Mouse (Mus musculus): ENCODE data around the gene Sh3bgrl.

The Sh3bgrl gene

GRCm38 (mm10) chrX:109132463-109132862, 37.3 kb downstream of the Sh3bgrl start:
- no peak for DNase-seq

GRCm38 (mm10) chrX:109133500-109133899, 38.3 kb downstream of the Sh3bgrl start:
- no peak for DNase-seq

DNA sequence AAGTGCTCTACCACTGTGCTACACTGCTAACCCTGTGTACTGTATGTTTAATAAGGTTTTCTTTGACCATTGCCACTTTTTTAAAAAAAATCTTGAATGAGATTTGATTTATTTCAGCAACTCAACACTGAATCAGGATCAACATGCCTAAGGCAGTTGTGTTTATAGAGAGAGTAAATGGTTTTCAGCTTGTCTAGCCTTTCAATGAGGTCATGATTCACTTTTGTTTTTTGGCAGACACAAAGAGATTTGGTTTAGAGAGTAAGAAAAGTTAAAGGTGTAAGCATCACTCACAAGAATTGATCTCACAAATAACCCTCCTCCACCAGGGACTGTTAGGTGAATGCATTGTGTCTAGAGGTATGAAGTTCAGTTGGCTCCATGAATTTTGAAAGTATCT, 41.1 kb downstream of the Sh3bgrl start:
- DNase-seq, result no peak

- no peak for DNase-seq
Measured at GRCm38 (mm10) chrX:109136820-109137219, 41.7 kb downstream of the Sh3bgrl start.

DNA sequence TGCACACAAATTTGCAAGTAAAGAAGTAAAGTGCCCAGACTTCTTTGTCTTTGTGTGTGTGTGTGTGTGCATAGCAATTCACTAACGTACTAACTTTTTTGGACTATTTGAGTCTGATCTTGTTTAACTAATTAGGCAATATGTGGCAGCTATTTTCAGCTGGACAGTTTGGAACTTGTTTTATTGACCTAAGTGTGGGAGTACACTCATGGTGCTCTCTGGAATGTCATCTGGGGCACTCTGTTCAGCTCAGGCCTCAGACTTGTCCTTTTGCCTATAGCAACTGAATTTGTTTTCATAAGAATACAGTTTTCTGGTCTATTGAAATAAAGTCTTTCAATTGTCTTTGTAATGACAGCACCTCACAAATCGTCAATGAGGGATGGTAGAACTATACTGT, 42.1 kb downstream of the Sh3bgrl start:
- no peak for DNase-seq

DNA sequence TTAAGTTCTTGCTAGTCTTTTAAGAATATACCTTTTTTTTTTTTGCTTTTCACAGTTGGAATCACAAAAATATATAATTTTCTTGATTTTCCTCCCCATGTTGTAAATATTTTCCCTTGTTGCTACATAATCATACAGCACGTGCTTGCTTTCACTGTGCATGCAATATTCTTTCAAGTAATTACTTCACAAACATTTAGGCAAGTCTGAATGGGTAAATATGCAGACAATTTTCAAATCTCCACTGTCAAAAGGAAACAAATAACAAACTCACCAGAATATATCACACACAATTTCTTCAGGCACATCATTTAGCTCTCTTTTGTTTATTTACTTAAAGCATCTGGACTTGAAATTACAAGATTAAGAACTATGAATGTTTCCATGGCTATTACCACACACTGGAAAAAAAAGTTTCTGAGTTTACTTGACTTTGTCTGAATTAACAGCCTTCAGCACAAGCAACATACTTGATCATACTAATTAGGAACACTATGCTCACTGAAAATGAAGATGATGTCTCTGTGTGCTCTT, 46.2 kb downstream of the Sh3bgrl start:
- DNase-seq, result no peak

DNA sequence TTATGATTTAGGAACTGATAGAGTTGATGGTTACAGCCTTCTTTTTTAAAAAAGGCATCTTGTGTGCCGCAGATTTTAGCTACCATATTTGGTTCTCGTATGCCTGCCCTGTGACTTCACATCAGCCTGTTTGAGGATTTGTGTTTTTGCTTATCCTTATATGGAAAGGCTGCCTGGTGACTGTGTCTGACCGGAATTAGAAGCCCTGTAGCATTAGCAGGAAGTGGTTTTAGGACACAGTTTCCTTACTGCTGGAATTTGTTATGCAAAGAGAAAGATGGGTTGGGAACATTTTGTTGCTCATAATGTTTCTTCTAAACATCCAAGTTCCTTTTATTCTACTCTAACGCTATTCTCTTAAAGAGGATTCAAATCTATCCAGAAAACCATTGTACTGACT, 47.1 kb downstream of the Sh3bgrl start:
- peak; percentile 5 for DNase-seq

GRCm38 (mm10) chrX:109145779-109146178, 50.6 kb downstream of the Sh3bgrl start:
- DNase-seq, result no peak

DNA sequence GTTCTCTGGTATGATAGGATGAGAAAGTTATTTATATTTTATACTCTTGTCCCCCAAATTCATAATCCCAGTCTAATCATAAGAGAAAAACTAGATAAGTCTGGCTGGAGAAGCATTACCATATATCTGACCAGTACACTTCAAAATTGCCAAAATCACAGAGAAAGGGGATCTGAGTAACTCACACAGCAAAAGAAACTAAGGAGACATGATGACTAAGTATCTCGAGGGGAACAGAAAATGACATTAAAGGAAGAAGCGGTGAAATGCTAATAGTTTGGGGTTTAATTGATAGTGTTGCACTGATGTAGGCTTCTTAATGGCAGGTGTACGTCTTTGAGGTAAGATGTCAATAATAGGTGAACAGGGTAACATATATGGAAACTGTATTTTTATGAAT, 51.9 kb downstream of the Sh3bgrl start:
- no peak for DNase-seq

DNA sequence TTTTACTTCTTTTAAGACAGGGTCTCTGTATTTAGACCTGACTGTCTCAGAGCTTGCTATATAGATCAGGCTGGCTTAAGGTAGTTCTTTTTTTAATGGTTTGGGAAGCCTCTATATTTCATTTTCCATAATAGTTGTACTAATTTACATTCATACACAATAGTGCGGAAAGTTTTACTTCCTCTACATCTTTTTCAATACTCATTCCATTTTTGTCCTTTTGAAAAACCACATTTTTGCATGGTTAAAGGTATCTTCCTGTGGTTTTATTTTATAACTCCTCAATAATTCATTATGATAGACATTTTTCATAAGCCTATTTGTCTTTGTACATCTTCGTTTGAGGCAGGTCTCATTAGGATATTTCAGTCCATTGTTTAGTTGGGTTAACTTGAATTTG, 56.1 kb downstream of the Sh3bgrl start:
- no peak for DNase-seq

- no peak for DNase-seq
Measured at GRCm38 (mm10) chrX:109160326-109160725, 65.2 kb downstream of the Sh3bgrl start.

DNA sequence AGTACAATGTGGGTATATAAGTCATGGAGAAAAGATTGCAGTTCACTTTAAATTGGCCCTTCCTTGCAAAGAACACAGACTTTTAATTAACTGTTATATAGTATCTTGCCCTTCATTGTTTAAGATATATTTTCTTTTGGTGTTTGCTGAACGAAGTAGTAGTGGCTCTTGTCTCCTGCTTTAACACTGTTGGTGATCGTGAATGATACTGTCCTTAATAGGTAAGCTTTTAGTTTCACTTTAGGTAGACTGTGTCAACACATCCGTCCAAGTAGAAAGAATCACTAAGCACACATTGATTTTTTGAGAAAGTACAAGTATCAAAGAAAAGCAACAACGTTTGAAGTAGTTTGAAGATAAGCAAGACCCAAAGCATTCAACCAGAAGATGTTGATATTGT, 65.7 kb downstream of the Sh3bgrl start:
- DNase-seq, result no peak

DNA sequence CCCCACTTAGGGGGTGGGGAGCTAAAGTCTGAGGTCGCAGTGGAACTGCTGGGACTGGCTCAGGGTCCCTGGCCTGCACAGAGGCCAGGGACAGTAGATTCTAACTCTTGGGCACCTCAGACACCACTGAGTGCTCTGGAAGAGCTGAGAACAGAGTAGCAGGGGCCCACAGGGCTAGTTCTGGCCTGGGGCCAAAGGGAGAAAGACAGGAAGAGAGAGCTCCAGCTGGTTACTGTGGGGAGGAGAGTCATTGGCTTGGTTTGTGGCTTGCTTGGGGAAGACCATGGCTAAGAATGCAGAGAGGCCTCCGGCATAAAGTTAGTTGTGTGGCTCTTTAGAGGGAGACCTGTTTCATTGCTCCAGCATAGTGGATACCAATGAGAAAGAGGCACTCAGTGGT, 79.9 kb downstream of the Sh3bgrl start:
- DNase-seq, result no peak

DNA sequence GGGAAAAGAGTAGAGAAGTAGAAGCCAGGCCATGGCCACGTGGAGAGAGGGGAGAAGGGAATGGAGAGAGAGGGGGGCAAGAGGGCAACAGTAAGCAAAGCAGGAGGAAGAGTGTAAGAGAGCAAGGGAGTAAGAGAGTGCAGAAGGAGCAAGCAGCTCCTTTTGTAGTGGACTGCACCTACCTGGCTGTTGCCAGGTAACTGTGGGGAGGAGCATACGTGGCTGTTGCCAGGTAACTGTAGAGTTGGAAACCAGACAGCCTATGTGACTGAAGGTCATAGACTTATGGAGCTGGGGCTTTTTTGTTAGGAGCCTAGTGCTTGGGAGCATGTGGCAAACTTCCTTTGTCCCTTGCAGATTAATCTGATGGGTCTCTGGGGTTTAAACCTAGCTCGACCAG, 80.3 kb downstream of the Sh3bgrl start:
- no peak for DNase-seq

DNA sequence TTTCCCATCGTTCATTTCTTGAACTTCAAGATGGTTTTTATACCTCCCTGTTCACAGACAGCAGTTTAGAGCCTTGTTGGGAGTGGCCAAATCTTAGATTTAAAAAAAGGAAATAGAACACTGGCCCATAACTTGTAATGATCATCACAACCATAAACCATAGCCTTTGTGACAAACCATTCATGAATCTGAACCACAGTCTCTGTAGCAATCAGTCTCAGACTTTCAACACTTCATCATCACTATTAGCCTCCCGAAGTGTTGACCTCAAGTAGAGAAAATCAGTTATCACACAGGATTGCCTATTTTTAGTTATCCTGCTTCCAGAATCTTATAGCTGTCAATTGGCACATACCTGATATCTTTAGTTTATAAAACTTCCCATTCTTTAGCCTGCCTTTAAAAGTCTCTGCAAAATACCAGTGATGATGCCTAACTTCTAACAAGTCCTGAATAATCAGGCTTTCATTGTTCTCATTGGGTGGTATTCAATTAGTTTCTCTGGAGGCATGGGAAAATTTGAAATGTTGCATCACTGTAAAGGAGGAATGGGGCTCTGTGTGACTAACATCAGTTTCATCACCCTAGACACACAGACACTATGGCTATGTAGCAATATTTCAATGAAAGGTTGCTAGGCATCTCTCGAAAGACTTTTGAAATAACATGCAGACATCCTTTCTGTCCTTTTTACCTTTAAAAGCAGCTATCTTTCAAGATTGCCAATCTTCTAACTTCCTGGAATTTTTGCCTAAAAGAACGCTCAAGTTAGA, 89.7 kb downstream of the Sh3bgrl start:
- DNase-seq, result no peak

- DNase-seq, result no peak
Measured at GRCm38 (mm10) chrX:109189607-109190006, 94.4 kb downstream of the Sh3bgrl start.

DNA sequence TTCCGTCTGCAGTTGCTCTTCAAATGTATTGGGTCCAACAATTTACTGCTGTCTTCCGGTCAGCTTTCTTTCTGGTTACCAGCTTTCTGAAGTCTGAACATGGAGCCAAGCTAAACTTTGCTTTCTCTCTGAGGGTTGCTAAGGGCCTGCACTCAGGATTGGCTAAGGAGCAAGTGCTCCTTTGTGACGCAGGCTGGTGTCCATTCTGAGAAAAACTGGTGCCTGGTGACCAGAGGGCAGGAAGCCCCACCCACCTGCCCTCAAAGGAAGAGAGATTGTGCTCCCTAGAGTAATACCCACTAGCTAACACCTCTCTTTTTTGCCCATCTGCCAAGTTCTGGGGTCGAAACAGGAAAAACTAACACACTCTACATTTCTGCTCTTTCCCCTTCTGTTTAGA, 95.8 kb downstream of the Sh3bgrl start:
- DNase-seq, result peak; percentile 2

GRCm38 (mm10) chrX:109191436-109191835, 96.3 kb downstream of the Sh3bgrl start:
- no peak for DNase-seq

GRCm38 (mm10) chrX:109196468-109196867, 101.3 kb downstream of the Sh3bgrl start, which contains the start of gene Gm6377:
Gene Gm6377 (plus strand): TSS chrX:109196756.
- no peak for DNase-seq

DNA sequence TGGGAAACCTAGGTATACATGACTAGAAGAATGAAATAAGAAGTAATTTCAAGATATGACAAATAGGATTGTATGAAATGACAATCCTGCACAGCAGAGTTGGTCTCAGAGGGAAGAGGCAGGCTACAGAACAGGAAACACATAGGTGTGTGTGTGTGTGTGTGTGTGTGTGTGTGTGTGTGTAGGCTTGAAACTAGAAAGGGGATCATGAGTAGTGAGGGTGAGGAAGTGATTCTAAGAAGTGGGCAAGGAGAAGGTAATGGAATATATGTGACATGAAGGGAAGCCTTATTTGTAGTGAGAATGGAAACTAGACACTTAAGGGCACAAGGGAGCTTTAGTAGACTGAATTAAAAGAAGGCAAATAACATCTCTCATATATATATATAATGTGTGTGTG, 112.7 kb downstream of the Sh3bgrl start:
- DNase-seq, result no peak

- DNase-seq, result no peak
Measured at GRCm38 (mm10) chrX:109228720-109229119, 133.6 kb downstream of the Sh3bgrl start.

- DNase-seq, result no peak
Measured at GRCm38 (mm10) chrX:109235383-109236036, 140.3 kb downstream of the Sh3bgrl start.

DNA sequence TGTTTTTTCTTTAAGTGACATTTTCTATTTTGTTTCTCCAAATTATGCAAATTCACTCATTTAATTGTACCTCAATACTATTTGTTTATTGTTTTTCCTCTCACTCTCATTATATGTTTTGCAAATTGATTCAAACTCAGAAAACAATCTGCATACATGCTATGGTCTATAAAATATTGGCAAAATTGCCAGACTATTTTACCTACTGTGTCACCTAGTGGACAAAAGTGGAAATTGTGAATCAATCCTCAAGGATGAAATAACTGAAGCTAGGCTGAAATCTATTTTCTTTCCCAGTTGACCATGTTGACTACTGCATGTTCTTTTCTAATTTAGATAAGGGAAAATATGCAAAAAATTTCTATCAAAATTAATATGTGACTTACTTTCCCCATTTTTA, 143.0 kb downstream of the Sh3bgrl start:
- DNase-seq, result peak; percentile 33
